Mouse (Mus musculus) brain, embryonic 14.5 days (tissue): Measurements from ENCODE around the gene Rab12.

Experiments used
- CTCF ChIP-seq: fragments of 200-500 bp; IDR thresholded peaks from 2 replicates; pipeline ENCODE4 v1.5.1; 2012; ENCODE audit warnings: inconsistent platforms, mild to moderate bottlenecking, moderate library complexity, borderline replicate concordance; ENCODE audit not compliant: insufficient read depth, insufficient read length; ENCODE audit errors: extremely low read depth
- POLR2A ChIP-seq: fragments of 200-500 bp; IDR thresholded peaks from 2 replicates; pipeline ENCODE4 v1.6.1; 2012; ENCODE audit warnings: mild to moderate bottlenecking, inconsistent platforms, borderline replicate concordance; ENCODE audit not compliant: poor library complexity, insufficient read depth, insufficient read length, severe bottlenecking; ENCODE audit errors: extremely low read depth

DNA sequence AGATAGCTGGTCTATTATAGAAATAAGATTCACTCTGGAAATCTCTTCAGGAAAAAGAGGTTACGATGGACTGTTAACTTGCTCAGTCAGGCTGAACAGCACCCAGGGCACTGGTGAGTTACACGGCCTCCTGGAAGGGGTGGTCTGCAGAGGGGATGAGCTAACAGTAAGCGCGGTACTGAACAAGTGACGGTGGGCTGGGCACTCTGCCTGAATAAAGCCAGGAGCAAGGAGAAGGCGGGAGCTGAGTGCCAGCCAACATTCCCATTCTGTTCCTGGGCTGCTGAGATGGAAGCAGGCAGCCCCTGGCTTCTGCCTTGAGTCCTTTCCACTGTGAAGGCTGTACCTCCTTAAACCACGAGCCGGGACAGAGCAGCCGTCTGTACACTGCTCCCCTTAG, 16.1 kb downstream of the Rab12 start:
- TF ChIP-seq CTCF (no peak), POLR2A (no peak)
